Mouse (Mus musculus): Measurements from ENCODE around the gene Axdnd1. TPM values are rescaled to one million over a fixed set of nuclear protein-coding genes. Genes with fewer than 3 reads are reported as not detected.

Gene Axdnd1
- total RNA-seq, 1 experiment = 0.49 TPM

DNA sequence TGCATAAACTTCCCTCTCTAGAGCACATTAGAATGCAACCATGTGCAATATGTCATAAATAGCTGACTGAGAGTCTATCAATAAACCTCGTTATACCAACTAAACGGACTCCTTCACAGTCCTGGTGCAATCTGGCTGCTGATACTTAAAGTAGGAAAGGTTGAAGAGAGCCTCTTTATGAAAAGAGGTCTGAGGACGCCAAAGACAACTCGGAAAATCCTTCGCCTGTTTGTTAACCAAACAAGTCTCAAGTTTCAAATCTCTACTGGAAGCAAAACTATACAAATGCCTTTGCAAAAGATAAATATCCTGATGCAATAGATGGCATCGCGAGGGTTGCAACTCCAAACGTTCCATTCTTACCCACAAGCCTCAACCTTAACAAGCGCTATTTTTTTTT, 44.0 kb upstream of the Axdnd1 start:
- Histone ChIP-seq H3K27ac (ENCODE audit: insufficient read depth, low read depth, low read length, poor library complexity, severe bottlenecking) (no peak overlapping the region), H3K4me3 (ENCODE audit: insufficient read depth in 1 of 2, low read depth in 1 of 2, low read length in 2 of 2, poor library complexity in 1 of 2, severe bottlenecking in 1 of 2) (no peak overlapping the region), H3K9me3 (ENCODE audit: control insufficient read depth, insufficient read depth, low read depth, low read length) (no peaks in the 10 kb centered on the region), H3K9ac (ENCODE audit: insufficient read depth, low read depth, low read length, poor library complexity, severe bottlenecking) (no peak overlapping the region), H3K4me1 (ENCODE audit: control insufficient read depth in 2 of 2, insufficient read depth in 2 of 2, low read length in 2 of 2, poor library complexity in 1 of 2) (no peaks in the 10 kb centered on the region), H3K36me3 (ENCODE audit: control insufficient read depth, insufficient read depth, low read length, poor library complexity, severe bottlenecking) (no peaks in the 10 kb centered on the region; the same call in 1 of the 2 replicates)
- no peak for DNase-seq (ENCODE audit: low read depth, low spot score)
- in situ Hi-C loops (cut with MboI; ENCODE audit: low sequenced_read_pairs in 2 of 2, unreplicated experiment in 2 of 2) = no loop called here
- TF ChIP-seq HCFC1 (IDR thresholded peaks at IDR 0.05; ENCODE audit: borderline replicate concordance, insufficient read depth, low read length) (no peak), ZC3H11A (IDR thresholded peaks at IDR 0.05; ENCODE audit: borderline replicate concordance, low read depth, low read length) (no peak), CHD2 (IDR thresholded peaks at IDR 0.05; ENCODE audit: low read depth, low read length) (no peak), MAFK (IDR thresholded peaks at IDR 0.05; ENCODE audit: insufficient read depth, low read depth, low read length) (no peak), ZNF384 (IDR thresholded peaks at IDR 0.05; ENCODE audit: low read depth, low read length) (no peak)

DNA sequence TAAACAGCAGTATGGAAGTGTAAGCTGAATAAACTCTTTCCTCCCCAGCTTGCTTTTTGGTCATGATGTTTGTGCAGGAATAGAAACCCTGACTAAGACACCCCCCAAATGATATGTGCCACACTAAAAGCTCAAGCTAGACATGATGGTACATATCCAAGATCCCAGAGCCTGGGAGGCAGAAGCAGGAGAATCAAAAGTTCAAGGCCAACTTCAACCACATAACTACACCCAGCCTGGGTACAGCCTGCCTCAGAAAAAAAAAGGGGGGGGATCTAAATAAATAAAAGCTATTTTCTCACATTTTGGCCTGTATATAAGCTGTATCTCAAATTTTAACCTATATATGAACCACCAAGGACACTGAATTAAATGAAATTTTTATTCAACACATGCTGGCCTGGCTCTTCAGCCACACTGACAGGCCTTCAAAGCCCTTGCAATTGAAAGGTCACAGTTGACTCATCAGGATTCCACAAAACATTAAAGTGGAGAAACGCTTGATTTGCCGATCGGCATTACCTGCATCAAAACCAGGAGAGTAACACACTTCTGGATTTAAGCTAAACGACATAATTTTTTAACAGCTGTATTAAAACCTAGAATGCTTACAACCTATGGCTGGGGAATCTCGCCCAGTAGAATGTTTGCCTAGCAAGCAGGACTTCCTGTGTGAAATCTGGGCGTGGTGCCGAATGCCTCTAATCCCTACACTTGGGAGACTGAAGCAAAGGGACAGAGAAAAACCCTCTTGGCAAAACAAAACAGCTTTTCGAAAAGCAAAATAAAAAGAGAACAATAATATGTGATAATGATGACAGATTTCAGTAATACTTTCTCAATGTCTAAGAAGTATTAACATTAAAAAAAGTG, 43.3 kb upstream of the Axdnd1 start:
- TF ChIP-seq MAFK (IDR thresholded peaks at IDR 0.05; ENCODE audit: insufficient read depth, low read depth, low read length) = no peak
- no peak for TF ChIP-seq ZNF384 (IDR thresholded peaks at IDR 0.05; ENCODE audit: low read depth, low read length)
- TF ChIP-seq CHD2 (IDR thresholded peaks at IDR 0.05; ENCODE audit: low read depth, low read length) = no peak
- TF ChIP-seq HCFC1 (IDR thresholded peaks at IDR 0.05; ENCODE audit: borderline replicate concordance, insufficient read depth, low read length) = no peak
- no peak for TF ChIP-seq ZC3H11A (IDR thresholded peaks at IDR 0.05; ENCODE audit: borderline replicate concordance, low read depth, low read length)
- DNase-seq (ENCODE audit: low read depth, low spot score) = no peak
- Histone ChIP-seq H3K36me3 (ENCODE audit: control insufficient read depth, insufficient read depth, low read length, poor library complexity, severe bottlenecking) (no peaks in the 10 kb centered on the region; the same call in 1 of the 2 replicates), H3K4me3 (ENCODE audit: insufficient read depth in 1 of 2, low read depth in 1 of 2, low read length in 2 of 2, poor library complexity in 1 of 2, severe bottlenecking in 1 of 2) (no peak overlapping the region), H3K4me1 (ENCODE audit: control insufficient read depth in 2 of 2, insufficient read depth in 2 of 2, low read length in 2 of 2, poor library complexity in 1 of 2) (no peaks in the 10 kb centered on the region), H3K9ac (ENCODE audit: insufficient read depth, low read depth, low read length, poor library complexity, severe bottlenecking) (no peak overlapping the region), H3K9me3 (ENCODE audit: control insufficient read depth, insufficient read depth, low read depth, low read length) (no peaks in the 10 kb centered on the region), H3K27ac (ENCODE audit: insufficient read depth, low read depth, low read length, poor library complexity, severe bottlenecking) (no peak overlapping the region)
- in situ Hi-C loops (cut with MboI; ENCODE audit: low sequenced_read_pairs in 2 of 2, unreplicated experiment in 2 of 2) = no loop called here

DNA sequence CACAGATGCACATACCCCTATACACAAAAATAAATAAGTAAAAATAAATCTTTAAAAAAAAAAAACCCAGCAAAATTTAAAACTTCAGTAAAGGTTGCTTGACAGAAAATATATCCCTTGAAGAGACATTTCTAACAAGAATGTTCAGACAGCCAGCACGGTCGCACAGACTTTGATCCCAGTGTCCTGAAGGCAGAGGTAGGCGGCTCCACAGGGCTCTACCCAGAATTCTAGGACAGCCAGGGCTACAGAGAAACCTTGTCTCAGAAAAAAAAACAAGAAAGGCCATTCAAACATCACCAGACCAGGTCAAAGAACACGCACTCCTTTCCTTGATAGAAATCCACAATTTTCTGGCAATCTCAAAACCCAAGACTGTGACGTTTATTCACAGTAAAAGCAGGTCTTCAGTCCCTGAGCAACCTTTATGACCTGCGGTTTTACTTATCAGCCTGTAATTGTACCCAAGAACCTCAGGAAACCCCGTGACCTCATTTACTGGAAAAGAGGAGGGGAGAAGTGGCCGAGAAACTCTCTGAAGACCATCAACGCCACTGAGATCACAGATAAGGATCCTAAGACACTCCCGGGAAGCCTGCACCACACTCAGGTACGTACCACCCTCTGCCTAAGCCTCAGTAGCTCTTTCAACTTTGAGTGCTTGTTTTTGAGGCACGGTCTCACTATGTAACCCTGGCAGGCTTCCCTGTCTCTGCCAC, 41.5 kb upstream of the Axdnd1 start:
- DNase-seq (ENCODE audit: low read depth, low spot score) = no peak
- H3K27ac ChIP-seq (ENCODE audit: insufficient read depth, low read depth, low read length, poor library complexity, severe bottlenecking) = no peak overlapping the region
- H3K9ac ChIP-seq (ENCODE audit: insufficient read depth, low read depth, low read length, poor library complexity, severe bottlenecking) = no peak overlapping the region
- in situ Hi-C loops (cut with MboI; ENCODE audit: low sequenced_read_pairs in 2 of 2, unreplicated experiment in 2 of 2) = no loop called here
- TF ChIP-seq CHD2 (IDR thresholded peaks at IDR 0.05; ENCODE audit: low read depth, low read length) = no peak
- no peak for TF ChIP-seq ZC3H11A (IDR thresholded peaks at IDR 0.05; ENCODE audit: borderline replicate concordance, low read depth, low read length)
- no peak for TF ChIP-seq HCFC1 (IDR thresholded peaks at IDR 0.05; ENCODE audit: borderline replicate concordance, insufficient read depth, low read length)
- TF ChIP-seq MAFK (IDR thresholded peaks at IDR 0.05; ENCODE audit: insufficient read depth, low read depth, low read length) = no peak
- no peak for TF ChIP-seq ZNF384 (IDR thresholded peaks at IDR 0.05; ENCODE audit: low read depth, low read length)
- no peak overlapping the region for H3K4me3 ChIP-seq (ENCODE audit: insufficient read depth in 1 of 2, low read depth in 1 of 2, low read length in 2 of 2, poor library complexity in 1 of 2, severe bottlenecking in 1 of 2)
- H3K4me1 ChIP-seq (ENCODE audit: control insufficient read depth in 2 of 2, insufficient read depth in 2 of 2, low read length in 2 of 2, poor library complexity in 1 of 2) = no peaks in the 10 kb centered on the region
- no peaks in the 10 kb centered on the region for H3K9me3 ChIP-seq (ENCODE audit: control insufficient read depth, insufficient read depth, low read depth, low read length)
- no peaks in the 10 kb centered on the region; the same call in 1 of the 2 replicates for H3K36me3 ChIP-seq (ENCODE audit: control insufficient read depth, insufficient read depth, low read length, poor library complexity, severe bottlenecking)

DNA sequence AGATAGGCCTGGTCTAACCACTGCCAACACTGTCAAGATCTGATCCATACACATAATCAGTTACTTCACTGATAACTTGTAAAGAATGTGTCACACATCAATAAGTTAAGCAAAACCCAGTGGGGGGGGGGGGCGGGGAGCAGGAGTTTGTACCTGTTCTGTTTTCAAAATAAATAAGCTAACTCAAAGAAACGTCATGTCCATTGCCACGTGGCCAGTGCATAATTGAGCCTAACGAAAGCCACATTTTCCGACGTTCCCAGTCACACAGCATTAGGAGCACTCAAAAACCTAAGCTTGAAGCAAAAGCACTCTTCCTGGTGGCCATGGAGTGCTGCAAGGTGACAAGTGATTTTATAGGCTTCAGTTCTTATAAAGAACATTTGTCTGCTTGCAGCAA, 40.1 kb upstream of the Axdnd1 start:
- in situ Hi-C loops (cut with MboI; ENCODE audit: low sequenced_read_pairs in 2 of 2, unreplicated experiment in 2 of 2) = no loop called here
- no peaks in the 10 kb centered on the region for H3K9me3 ChIP-seq (ENCODE audit: control insufficient read depth, insufficient read depth, low read depth, low read length)
- H3K27ac ChIP-seq (ENCODE audit: insufficient read depth, low read depth, low read length, poor library complexity, severe bottlenecking) = no peak overlapping the region
- H3K4me3 ChIP-seq (ENCODE audit: insufficient read depth in 1 of 2, low read depth in 1 of 2, low read length in 2 of 2, poor library complexity in 1 of 2, severe bottlenecking in 1 of 2) = no peak overlapping the region
- no peak for DNase-seq (ENCODE audit: low read depth, low spot score)
- H3K4me1 ChIP-seq (ENCODE audit: control insufficient read depth in 2 of 2, insufficient read depth in 2 of 2, low read length in 2 of 2, poor library complexity in 1 of 2) = no peaks in the 10 kb centered on the region
- peaks cover 2% of the 10 kb centered on the region; the same call in 1 of the 2 replicates for H3K36me3 ChIP-seq (ENCODE audit: control insufficient read depth, insufficient read depth, low read length, poor library complexity, severe bottlenecking)
- no peak overlapping the region for H3K9ac ChIP-seq (ENCODE audit: insufficient read depth, low read depth, low read length, poor library complexity, severe bottlenecking)
- TF ChIP-seq MAFK (IDR thresholded peaks at IDR 0.05; ENCODE audit: insufficient read depth, low read depth, low read length) (no peak), CHD2 (IDR thresholded peaks at IDR 0.05; ENCODE audit: low read depth, low read length) (no peak), ZNF384 (IDR thresholded peaks at IDR 0.05; ENCODE audit: low read depth, low read length) (no peak), HCFC1 (IDR thresholded peaks at IDR 0.05; ENCODE audit: borderline replicate concordance, insufficient read depth, low read length) (no peak)
